Mouse (Mus musculus) right cerebral cortex, postnatal 14 days (tissue): ENCODE measurements at regions not wholly inside any gene's neighbourhood (a gene's known extent, or its start where the extent isn't known, plus 50 kb on each side); places are given as distances from the start of the nearest gene placed in this dataset.
"Not testable (repeated sequence)": the region's sequence is repeated elsewhere in the genome, so short reads cannot be mapped to it uniquely, and the experiment has no call there.

Experiments
- DNase-seq: peaks from one replicate; pipeline ENCODE4 v3.0.0; 2022

DNA sequence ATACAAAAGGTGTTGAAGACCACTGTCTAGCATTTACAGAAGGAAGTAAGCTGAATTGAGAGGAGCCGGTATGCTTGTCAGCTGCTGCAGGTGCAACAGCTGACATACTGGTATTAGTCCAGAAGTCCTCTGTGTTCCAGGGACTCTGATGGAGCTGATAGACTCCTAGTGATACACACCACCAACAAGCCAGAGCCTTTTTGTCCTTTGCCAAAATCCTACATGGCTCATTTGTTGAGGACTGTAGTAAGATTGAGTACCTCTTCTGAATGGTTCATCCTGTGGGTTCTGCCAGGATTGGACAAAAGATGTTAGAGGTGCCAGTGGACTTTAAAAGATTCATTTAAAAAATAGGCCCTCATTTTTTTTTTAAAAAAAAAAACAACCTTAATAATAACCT lies 129.4 kb upstream of the Tmem185a start:
- DNase-seq, result no peak

DNA sequence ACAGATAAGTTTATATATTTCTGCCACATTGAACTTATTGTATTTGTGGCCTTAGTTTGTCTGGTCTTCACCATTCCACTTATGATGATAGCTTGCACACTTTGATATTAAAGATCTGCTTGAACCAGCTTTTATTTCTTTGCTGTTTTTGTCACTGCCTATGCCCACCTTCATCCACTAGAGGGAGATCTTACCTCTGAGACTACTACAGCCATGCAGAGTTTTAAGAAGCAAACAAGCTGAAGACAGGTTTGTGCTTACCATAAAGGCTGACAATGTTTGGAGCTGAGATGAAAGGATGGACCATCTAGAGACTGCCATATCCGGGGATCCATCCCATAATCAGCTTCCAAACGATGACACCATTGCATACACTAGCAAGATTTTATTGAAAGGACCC lies 105.4 kb upstream of the Tmem185a start:
- peak; percentile 9 for DNase-seq

DNA sequence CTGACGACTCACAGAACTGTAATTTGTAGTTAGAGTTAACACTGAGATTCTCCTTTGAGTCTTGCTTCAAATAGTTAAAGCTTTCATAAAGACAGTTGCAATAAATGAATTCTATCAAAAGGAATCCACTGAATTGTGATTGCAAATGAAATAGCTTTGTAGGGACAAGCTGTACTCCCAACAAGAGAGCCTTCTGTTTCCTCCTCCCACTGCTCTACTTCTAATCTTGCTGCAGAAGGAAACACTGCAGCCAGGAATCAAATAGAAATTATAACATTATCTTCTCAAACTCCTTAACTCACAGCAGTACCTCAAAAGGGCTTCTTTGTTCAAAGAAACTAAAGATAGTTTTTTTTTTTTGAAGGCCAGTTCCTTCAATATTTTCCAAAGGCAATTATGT lies 103.2 kb upstream of the Tmem185a start:
- DNase-seq, result no peak

GRCm38 (mm10) chrX:70574243-70574642 lies 97.3 kb upstream of the Tmem185a start:
- not testable (repeated sequence) for DNase-seq

DNA sequence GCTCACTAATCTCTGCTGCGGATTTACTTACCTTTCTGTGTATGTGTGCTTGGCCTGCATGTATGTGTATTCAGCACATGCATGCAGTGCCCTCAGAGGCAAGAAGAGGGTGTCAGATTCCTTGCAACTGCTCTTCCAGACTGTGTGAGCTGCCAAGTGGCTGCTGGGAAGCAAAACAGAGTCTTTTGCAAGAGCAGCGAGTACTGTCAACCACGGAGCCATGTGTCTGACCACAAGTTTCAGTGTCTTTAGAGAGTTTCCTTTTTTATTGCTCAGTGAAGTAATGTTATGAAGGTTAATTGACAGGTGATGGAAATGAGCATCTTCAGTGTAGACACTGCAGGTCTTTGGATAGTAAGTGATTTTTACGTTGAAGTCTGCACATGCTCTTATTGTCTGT lies 93.6 kb upstream of the Tmem185a start:
- not testable (repeated sequence) for DNase-seq

- DNase-seq, result not testable (repeated sequence)
Observed at GRCm38 (mm10) chrX:70569339-70569979, 92.5 kb upstream of the Tmem185a start.
